Mouse (Mus musculus): ENCODE results near the gene Dtx4. TPM values are rescaled to one million over a fixed set of nuclear protein-coding genes. Genes with fewer than 3 reads are reported as not detected.

The Dtx4 gene
- polyA plus RNA-seq, 1 experiment = 4.0 TPM

GRCm38 (mm10) chr19:12462851-12463721 lies 38.2 kb downstream of the Dtx4 start:
- no peaks in the 10 kb centered on the region for H3K27me3 ChIP-seq (ENCODE audit: control insufficient read depth, insufficient read depth, low read length, poor library complexity, severe bottlenecking)
- TF ChIP-seq CTCF (IDR thresholded peaks at IDR 0.05; ENCODE audit: low read depth, low read length) (no peak), POLR2A (IDR thresholded peaks at IDR 0.05; ENCODE audit: insufficient read depth, low read length) (no peak), EP300 (IDR thresholded peaks at IDR 0.05; ENCODE audit: insufficient read depth, low read depth, low read length) (no peak)
- no peak overlapping the region for H3K9ac ChIP-seq (ENCODE audit: low read depth, poor library complexity, severe bottlenecking)
- no peak overlapping the region for H3K4me3 ChIP-seq (ENCODE audit: low read depth, low read length)
- H3K4me1 ChIP-seq (ENCODE audit: control insufficient read depth, insufficient read depth, low read length) = peaks cover 1% of the 10 kb centered on the region
- peaks cover 3% of the 10 kb centered on the region; the same call in 1 of the 2 replicates for H3K9me3 ChIP-seq (replicated peaks; ENCODE audit: control insufficient read depth, insufficient read depth, low read length, poor library complexity, severe bottlenecking)
- 0 out of 2 replicates have a peak overlapping the region, but pooled peaks have one; percentile 13 for H3K27ac ChIP-seq (ENCODE audit: insufficient read depth, low read length)
- no peaks in the 10 kb centered on the region for H3K36me3 ChIP-seq (ENCODE audit: control insufficient read depth, insufficient read depth, low read length, poor library complexity, severe bottlenecking)

- no peak within 1 kb of the TSS for H3K9ac ChIP-seq (ENCODE audit: low read depth, poor library complexity, severe bottlenecking)
- no peaks in the 10 kb centered on the region for H3K27me3 ChIP-seq (ENCODE audit: control insufficient read depth, insufficient read depth, low read length, poor library complexity, severe bottlenecking)
- no peaks in the 10 kb centered on the region for H3K4me1 ChIP-seq (ENCODE audit: control insufficient read depth, insufficient read depth, low read length)
- TF ChIP-seq EP300 (IDR thresholded peaks at IDR 0.05; ENCODE audit: insufficient read depth, low read depth, low read length) = no peak
- TF ChIP-seq CTCF (IDR thresholded peaks at IDR 0.05; ENCODE audit: low read depth, low read length) = no peak
- no peak for TF ChIP-seq POLR2A (IDR thresholded peaks at IDR 0.05; ENCODE audit: insufficient read depth, low read length)
- no peak within 1 kb of the TSS; the same call in 1 of the 2 replicates for H3K27ac ChIP-seq (ENCODE audit: insufficient read depth, low read length)
- H3K36me3 ChIP-seq (ENCODE audit: control insufficient read depth, insufficient read depth, low read length, poor library complexity, severe bottlenecking) = no peaks in the 10 kb centered on the region
- H3K9me3 ChIP-seq (replicated peaks; ENCODE audit: control insufficient read depth, insufficient read depth, low read length, poor library complexity, severe bottlenecking) = peaks cover 3% of the 10 kb centered on the region; the same call in 1 of the 2 replicates
- H3K4me3 ChIP-seq (ENCODE audit: low read depth, low read length) = no peak within 1 kb of the TSS
These were observed 40.7 kb downstream of the Dtx4 start, which contains the start of gene Mpeg1 for GRCm38 (mm10) chr19:12460282-12461249. TSS of gene Mpeg1 (plus strand) at chr19:12460779.

- H3K4me3 ChIP-seq (ENCODE audit: low read depth, low read length) = no peak overlapping the region
- H3K9me3 ChIP-seq (replicated peaks; ENCODE audit: control insufficient read depth, insufficient read depth, low read length, poor library complexity, severe bottlenecking) = peaks cover 3% of the 10 kb centered on the region; the same call in 1 of the 2 replicates
- H3K4me1 ChIP-seq (ENCODE audit: control insufficient read depth, insufficient read depth, low read length) = no peaks in the 10 kb centered on the region
- no peak overlapping the region for H3K9ac ChIP-seq (ENCODE audit: low read depth, poor library complexity, severe bottlenecking)
- no peaks in the 10 kb centered on the region for H3K36me3 ChIP-seq (ENCODE audit: control insufficient read depth, insufficient read depth, low read length, poor library complexity, severe bottlenecking)
- H3K27me3 ChIP-seq (ENCODE audit: control insufficient read depth, insufficient read depth, low read length, poor library complexity, severe bottlenecking) = no peaks in the 10 kb centered on the region
- TF ChIP-seq EP300 (IDR thresholded peaks at IDR 0.05; ENCODE audit: insufficient read depth, low read depth, low read length) (no peak), CTCF (IDR thresholded peaks at IDR 0.05; ENCODE audit: low read depth, low read length) (no peak), POLR2A (IDR thresholded peaks at IDR 0.05; ENCODE audit: insufficient read depth, low read length) (no peak)
- H3K27ac ChIP-seq (ENCODE audit: insufficient read depth, low read length) = no peak overlapping the region
These were observed 41.7 kb downstream of the Dtx4 start for GRCm38 (mm10) chr19:12459516-12459915.

GRCm38 (mm10) chr19:12457401-12458066 lies 43.7 kb downstream of the Dtx4 start:
- Histone ChIP-seq H3K4me1 (ENCODE audit: control insufficient read depth, insufficient read depth, low read length) (no peaks in the 10 kb centered on the region), H3K27me3 (ENCODE audit: control insufficient read depth, insufficient read depth, low read length, poor library complexity, severe bottlenecking) (no peaks in the 10 kb centered on the region), H3K9ac (ENCODE audit: low read depth, poor library complexity, severe bottlenecking) (no peak overlapping the region), H3K36me3 (ENCODE audit: control insufficient read depth, insufficient read depth, low read length, poor library complexity, severe bottlenecking) (no peaks in the 10 kb centered on the region), H3K4me3 (ENCODE audit: low read depth, low read length) (no peak overlapping the region), H3K9me3 (replicated peaks; ENCODE audit: control insufficient read depth, insufficient read depth, low read length, poor library complexity, severe bottlenecking) (peaks cover 3% of the 10 kb centered on the region; the same call in 1 of the 2 replicates), H3K27ac (ENCODE audit: insufficient read depth, low read length) (no peak overlapping the region)
- TF ChIP-seq CTCF (IDR thresholded peaks at IDR 0.05; ENCODE audit: low read depth, low read length) (no peak), POLR2A (IDR thresholded peaks at IDR 0.05; ENCODE audit: insufficient read depth, low read length) (no peak), EP300 (IDR thresholded peaks at IDR 0.05; ENCODE audit: insufficient read depth, low read depth, low read length) (no peak)

- no peaks in the 10 kb centered on the region; the same call in 1 of the 2 replicates for H3K9me3 ChIP-seq (replicated peaks; ENCODE audit: control insufficient read depth, insufficient read depth, low read length, poor library complexity, severe bottlenecking)
- no peak overlapping the region for H3K9ac ChIP-seq (ENCODE audit: low read depth, poor library complexity, severe bottlenecking)
- no peaks in the 10 kb centered on the region for H3K27me3 ChIP-seq (ENCODE audit: control insufficient read depth, insufficient read depth, low read length, poor library complexity, severe bottlenecking)
- TF ChIP-seq EP300 (IDR thresholded peaks at IDR 0.05; ENCODE audit: insufficient read depth, low read depth, low read length) (no peak), POLR2A (IDR thresholded peaks at IDR 0.05; ENCODE audit: insufficient read depth, low read length) (no peak), CTCF (IDR thresholded peaks at IDR 0.05; ENCODE audit: low read depth, low read length) (no peak)
- H3K4me3 ChIP-seq (ENCODE audit: low read depth, low read length) = no peak overlapping the region
- H3K27ac ChIP-seq (ENCODE audit: insufficient read depth, low read length) = no peak overlapping the region
- H3K4me1 ChIP-seq (ENCODE audit: control insufficient read depth, insufficient read depth, low read length) = no peaks in the 10 kb centered on the region
- no peaks in the 10 kb centered on the region for H3K36me3 ChIP-seq (ENCODE audit: control insufficient read depth, insufficient read depth, low read length, poor library complexity, severe bottlenecking)
These were observed 56.2 kb downstream of the Dtx4 start for GRCm38 (mm10) chr19:12445014-12445413.
